Mouse (Mus musculus) embryonic facial prominence, embryonic 15.5 days (tissue): ENCODE results near the gene Olfr1208. TPM values are rescaled to one million over a fixed set of nuclear protein-coding genes. Genes with fewer than 3 reads are reported as not detected.

Experiments
- ATAC-seq: fragments of 200-750 bp; cut with Nextera tagmentation; 2 replicates; pipeline ENCODE4 v1.8.0; 2017; ENCODE audit warnings: low read depth, moderate TSS enrichment; ENCODE audit not compliant: insufficient number of reproducible peaks, low FRiP score, low TSS enrichment
- H3K27ac ChIP-seq: fragments of 300-500 bp; sonication (generic); replicated peaks from 2 replicates; pipeline ENCODE4 v1.5.1; 2015; ENCODE audit warnings: mild to moderate bottlenecking, inconsistent platforms
- H3K27me3 ChIP-seq: fragments of 300-500 bp; sonication (generic); 2 replicates; pipeline ENCODE4 v1.6.1; 2015; ENCODE audit warnings: inconsistent platforms
- H3K36me3 ChIP-seq: fragments of 300-500 bp; sonication (generic); 2 replicates; pipeline ENCODE4 v1.6.1; 2015; ENCODE audit warnings: mild to moderate bottlenecking, inconsistent platforms
- H3K4me1 ChIP-seq: fragments of 300-500 bp; sonication (generic); 2 replicates; pipeline ENCODE4 v1.6.1; 2015; ENCODE audit warnings: inconsistent platforms
- H3K4me2 ChIP-seq: fragments of 300-500 bp; sonication (generic); replicated peaks from 2 replicates; pipeline ENCODE4 v1.6.1; 2015; ENCODE audit warnings: mild to moderate bottlenecking, inconsistent platforms
- H3K4me3 ChIP-seq: fragments of 300-500 bp; sonication (generic); replicated peaks from 2 replicates; pipeline ENCODE4 v1.5.1; 2015; ENCODE audit warnings: mild to moderate bottlenecking, inconsistent platforms
- H3K9ac ChIP-seq: fragments of 300-500 bp; sonication (generic); 2 replicates; pipeline ENCODE4 v1.6.1; 2015; ENCODE audit warnings: inconsistent platforms
- H3K9me3 ChIP-seq: fragments of 300-500 bp; sonication (generic); replicated peaks from 2 replicates; pipeline ENCODE4 v1.6.1; 2016; ENCODE audit warnings: inconsistent platforms
- WGBS: fragments of 180-500 bp; shearing (Covaris S2); methylation state at CpG from one replicate; pipeline ENCODE4 v1.1.7; 2015; 5-methylcytosine and 5-hydroxymethylcytosine counted together
- polyA plus RNA-seq: library from polyadenylated mRNA; unstranded; fragments of >200 nt; fragmentation: Nextera tagmentation; extraction: Ambion mirVana; gene quantifications from 2 replicates; pipeline ENCODE4 v1.2.1, GENCODE M21; 2015

The Olfr1208 gene
- polyA plus RNA-seq, result 0.11 TPM in 1 of 2 replicates, not detected in the other

- no peaks in the 10 kb centered on the region for H3K27me3 ChIP-seq
- H3K4me2 ChIP-seq, result no peak within 1 kb of the TSS
- H3K9me3 ChIP-seq, result no peaks in the 10 kb centered on the region
- H3K9ac ChIP-seq, result no peak within 1 kb of the TSS
- no peaks in the 10 kb centered on the region for H3K4me1 ChIP-seq
- no peak within 1 kb of the TSS for H3K4me3 ChIP-seq
- H3K27ac ChIP-seq, result no peak within 1 kb of the TSS
- ATAC-seq, result no peak
- H3K36me3 ChIP-seq, result no peaks in the 10 kb centered on the region
These were observed at the start of gene Olfr1208 for GRCm38 (mm10) chr2:88902211-88902610. TSS of gene Olfr1208 (minus strand) at chr2:88902311.

GRCm38 (mm10) chr2:88938011-88938410, 35.9 kb upstream of the Olfr1208 start, which contains the start of gene Olfr1211:
TSS of gene Olfr1211 (minus strand) at chr2:88938111.
- Histone ChIP-seq H3K4me1 (no peaks in the 10 kb centered on the region), H3K9me3 (no peaks in the 10 kb centered on the region), H3K4me2 (no peak within 1 kb of the TSS), H3K4me3 (no peak within 1 kb of the TSS), H3K36me3 (no peaks in the 10 kb centered on the region), H3K27me3 (no peaks in the 10 kb centered on the region), H3K9ac (no peak within 1 kb of the TSS), H3K27ac (no peak within 1 kb of the TSS)
- WGBS, result 90% methylated on average over 1 of the region's 1 CpGs
- ATAC-seq, result no peak

GRCm38 (mm10) chr2:88915057-88915456, 12.9 kb upstream of the Olfr1208 start, which contains the start of gene Olfr1209:
TSS of gene Olfr1209 (minus strand) at chr2:88915157.
- ATAC-seq, result no peak
- Histone ChIP-seq H3K27me3 (no peaks in the 10 kb centered on the region), H3K4me3 (no peak within 1 kb of the TSS), H3K4me1 (no peaks in the 10 kb centered on the region), H3K9ac (no peak within 1 kb of the TSS), H3K9me3 (no peaks in the 10 kb centered on the region), H3K36me3 (no peaks in the 10 kb centered on the region), H3K4me2 (no peak within 1 kb of the TSS), H3K27ac (no peak within 1 kb of the TSS)
- WGBS, result 82% methylated on average over 3 of the region's 3 CpGs

GRCm38 (mm10) chr2:88862931-88863330, 39.2 kb downstream of the Olfr1208 start, which contains the start of gene Olfr1206:
TSS of gene Olfr1206 (plus strand) at chr2:88863231.
- Histone ChIP-seq H3K27me3 (no peaks in the 10 kb centered on the region), H3K9ac (no peak within 1 kb of the TSS), H3K9me3 (no peaks in the 10 kb centered on the region), H3K36me3 (no peaks in the 10 kb centered on the region), H3K4me3 (no peak within 1 kb of the TSS), H3K27ac (no peak within 1 kb of the TSS), H3K4me2 (no peak within 1 kb of the TSS), H3K4me1 (no peaks in the 10 kb centered on the region)
- no peak for ATAC-seq
- 80% methylated on average over 2 of the region's 2 CpGs for WGBS

- Histone ChIP-seq H3K27ac (no peak within 1 kb of the TSS), H3K36me3 (no peaks in the 10 kb centered on the region), H3K4me1 (no peaks in the 10 kb centered on the region), H3K4me2 (no peak within 1 kb of the TSS), H3K4me3 (no peak within 1 kb of the TSS), H3K9ac (no peak within 1 kb of the TSS), H3K9me3 (no peaks in the 10 kb centered on the region), H3K27me3 (no peaks in the 10 kb centered on the region)
- no peak for ATAC-seq
- WGBS, result 91% methylated on average over 1 of the region's 1 CpGs
These were observed 53.1 kb downstream of the Olfr1208 start, which contains the start of gene Olfr1204 for GRCm38 (mm10) chr2:88848992-88849391. TSS of gene Olfr1204 (plus strand) at chr2:88849292.

Other genes with a start within 250 kb of the Olfr1208 start
- not detected in 2 replicates for gene Olfr1193, start 226.7 kb downstream of the Olfr1208 start, polyA plus RNA-seq
- gene Olfr1195, start 213.1 kb downstream of the Olfr1208 start, polyA plus RNA-seq, result not detected in 2 replicates
- gene Olfr1196, start 197.7 kb downstream of the Olfr1208 start, polyA plus RNA-seq, result not detected in 2 replicates
- not detected in 2 replicates for gene Olfr1197, start 169.9 kb downstream of the Olfr1208 start, polyA plus RNA-seq
- 0.18 TPM in 1 of 2 replicates, not detected in the other for gene Olfr1198, start 150.9 kb downstream of the Olfr1208 start, polyA plus RNA-seq
- not detected in 2 replicates for gene Olfr1199, start 141.8 kb downstream of the Olfr1208 start, polyA plus RNA-seq
- gene Olfr1200, start 131.8 kb downstream of the Olfr1208 start, polyA plus RNA-seq, result not detected in 2 replicates
- gene Olfr1201, start 109.3 kb downstream of the Olfr1208 start, polyA plus RNA-seq, result not detected in 2 replicates
- gene Olfr1202, start 87.8 kb downstream of the Olfr1208 start, polyA plus RNA-seq, result not detected in 2 replicates
- gene Olfr1205, start 72.6 kb downstream of the Olfr1208 start, polyA plus RNA-seq, result not detected in 2 replicates
- not detected in 2 replicates for gene Olfr1204, start 53.0 kb downstream of the Olfr1208 start, polyA plus RNA-seq
- not detected in 2 replicates for gene Olfr1206, start 39.1 kb downstream of the Olfr1208 start, polyA plus RNA-seq
- gene Olfr1209, start 12.8 kb upstream of the Olfr1208 start, polyA plus RNA-seq, result not detected in 2 replicates
- gene Olfr1211, start 35.8 kb upstream of the Olfr1208 start, polyA plus RNA-seq, result not detected in 2 replicates
- gene Olfr1212, start 51.7 kb upstream of the Olfr1208 start, polyA plus RNA-seq, result not detected in 2 replicates
- 0.09 TPM in 1 of 2 replicates, not detected in the other for gene Gm13762, start 78.0 kb upstream of the Olfr1208 start, polyA plus RNA-seq
- gene Olfr1214, start 90.3 kb upstream of the Olfr1208 start, polyA plus RNA-seq, result not detected in 2 replicates
- not detected in 2 replicates for gene Olfr1215, start 104.7 kb upstream of the Olfr1208 start, polyA plus RNA-seq
- not detected in 2 replicates for gene Olfr1216, start 116.0 kb upstream of the Olfr1208 start, polyA plus RNA-seq
- gene Olfr1217, start 129.8 kb upstream of the Olfr1208 start, polyA plus RNA-seq, result 0.04 TPM in 1 of 2 replicates, not detected in the other
- not detected in 2 replicates for gene Olfr1218, start 158.9 kb upstream of the Olfr1208 start, polyA plus RNA-seq
- gene Olfr1219, start 181.2 kb upstream of the Olfr1208 start, polyA plus RNA-seq, result not detected in 2 replicates
- not detected in 2 replicates for gene Olfr1220, start 204.5 kb upstream of the Olfr1208 start, polyA plus RNA-seq
- 0.24 TPM in 1 of 2 replicates, not detected in the other for gene Olfr1221, start 215.0 kb upstream of the Olfr1208 start, polyA plus RNA-seq
- gene Olfr1222, start 230.7 kb upstream of the Olfr1208 start, polyA plus RNA-seq, result 0.05 TPM in 1 of 2 replicates, not detected in the other
- not detected in 2 replicates for gene Olfr1223, start 249.2 kb upstream of the Olfr1208 start, polyA plus RNA-seq